Mouse (Mus musculus) myocyte (in vitro differentiated cells): ENCODE measurements around the gene Mboat2.

Experiments
- CEBPB ChIP-seq: IDR thresholded peaks from 2 replicates; pipeline ENCODE4 v1.6.1; 2011; ENCODE audit warnings: mild to moderate bottlenecking, moderate library complexity; ENCODE audit not compliant: poor library complexity, insufficient read depth, severe bottlenecking
- E2F4 ChIP-seq: IDR thresholded peaks from one replicate; pipeline ENCODE4 v1.6.1; 2011; ENCODE audit warnings: mild to moderate bottlenecking, control low read depth, moderate library complexity; ENCODE audit not compliant: insufficient read depth
- MAX ChIP-seq: IDR thresholded peaks from one replicate; pipeline ENCODE4 v1.6.1; 2011; ENCODE audit warnings: low read depth, mild to moderate bottlenecking, control low read depth
- MYOG ChIP-seq, 3 experiments: IDR thresholded peaks; one replicate each; pipeline ENCODE4 v1.6.1; 2011; ENCODE audit warnings: control low read depth in 2 of 3, low read depth in 2 of 3, mild to moderate bottlenecking in 2 of 3; ENCODE audit not compliant: insufficient read length in 2 of 3, control insufficient read depth in 1 of 3, insufficient read depth in 1 of 3
- POLR2A ChIP-seq: IDR thresholded peaks from one replicate; pipeline ENCODE4 v1.6.1; 2011; ENCODE audit warnings: low read depth, mild to moderate bottlenecking, control low read depth, moderate library complexity; ENCODE audit not compliant: insufficient read length
- POLR2AphosphoS2 ChIP-seq: IDR thresholded peaks from one replicate; pipeline ENCODE4 v1.6.1; 2011; ENCODE audit warnings: low read depth, control low read depth; ENCODE audit not compliant: insufficient read length
- REST ChIP-seq: IDR thresholded peaks from one replicate; pipeline ENCODE4 v1.6.1; 2011; ENCODE audit warnings: mild to moderate bottlenecking, control low read depth, moderate library complexity; ENCODE audit not compliant: insufficient read depth, insufficient read length
- SRF ChIP-seq: IDR thresholded peaks from one replicate; pipeline ENCODE4 v1.6.1; 2011; ENCODE audit warnings: low read depth; ENCODE audit not compliant: control insufficient read depth, insufficient read length
- TCF12 ChIP-seq: IDR thresholded peaks from one replicate; pipeline ENCODE4 v1.6.1; 2011; ENCODE audit warnings: mild to moderate bottlenecking, control low read depth; ENCODE audit not compliant: poor library complexity, insufficient read depth, severe bottlenecking
- USF1 ChIP-seq: IDR thresholded peaks from one replicate; pipeline ENCODE4 v1.6.1; 2011; ENCODE audit warnings: low read depth, mild to moderate bottlenecking, control low read depth, moderate library complexity

- TF ChIP-seq POLR2A (no peak), REST (no peak), MAX (no peak), TCF12 (no peak), USF1 (no peak), POLR2AphosphoS2 (no peak), CEBPB (no peak), MYOG (IDR thresholded peaks at IDR 0.05; ENCODE audit: control insufficient read depth in 1 of 3, insufficient read depth in 1 of 3, insufficient read length in 2 of 3, low read depth in 2 of 3) (no peak), E2F4 (no peak), SRF (no peak)
Measured at GRCm38 (mm10) chr12:24869231-24869630, 38.6 kb downstream of the Mboat2 start.
